Mouse (Mus musculus) naive thymus-derived CD4-positive, alpha-beta T cell, adult 2 months (primary cell): Measurements from ENCODE around the gene Lypd3.
"Not testable (repeated sequence)": the region's sequence is repeated elsewhere in the genome, so short reads cannot be mapped to it uniquely, and the experiment has no call there.

Source experiments
- DNase-seq: peaks from one replicate; pipeline ENCODE4 v3.0.0-alpha.2; 2011; ENCODE audit warnings: low read depth

Lypd3 gene

DNA sequence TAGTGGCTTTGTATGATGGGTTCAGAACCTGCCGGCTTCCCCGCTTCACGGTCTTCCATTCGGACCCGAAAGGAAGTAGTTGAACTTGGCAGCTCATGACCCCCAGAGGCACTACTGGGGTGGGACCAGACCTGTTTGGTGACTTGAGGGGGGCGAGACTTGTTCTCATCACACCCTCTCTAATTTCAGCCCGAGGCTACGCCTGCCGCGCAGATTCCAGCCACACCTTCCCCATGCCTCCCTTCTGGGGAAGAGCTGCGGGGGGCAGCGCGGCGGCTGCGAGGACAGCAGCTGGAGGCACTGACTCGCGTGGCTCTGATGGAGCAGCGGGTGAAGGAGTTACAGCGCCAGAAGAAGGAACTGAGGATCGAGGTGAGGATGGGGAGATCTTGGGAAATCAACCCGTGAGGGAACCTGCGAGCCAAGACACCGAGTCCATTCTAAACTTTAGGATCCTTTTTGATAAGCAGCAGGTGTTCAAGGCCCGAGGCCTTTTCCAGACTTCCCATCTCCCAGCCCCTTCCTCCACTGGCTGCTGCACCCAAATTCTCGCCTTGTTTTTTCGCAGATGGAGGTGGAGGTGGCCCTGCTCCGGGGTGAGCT lies 23.9 kb upstream of the Lypd3 start:
- DNase-seq: no peak

DNA sequence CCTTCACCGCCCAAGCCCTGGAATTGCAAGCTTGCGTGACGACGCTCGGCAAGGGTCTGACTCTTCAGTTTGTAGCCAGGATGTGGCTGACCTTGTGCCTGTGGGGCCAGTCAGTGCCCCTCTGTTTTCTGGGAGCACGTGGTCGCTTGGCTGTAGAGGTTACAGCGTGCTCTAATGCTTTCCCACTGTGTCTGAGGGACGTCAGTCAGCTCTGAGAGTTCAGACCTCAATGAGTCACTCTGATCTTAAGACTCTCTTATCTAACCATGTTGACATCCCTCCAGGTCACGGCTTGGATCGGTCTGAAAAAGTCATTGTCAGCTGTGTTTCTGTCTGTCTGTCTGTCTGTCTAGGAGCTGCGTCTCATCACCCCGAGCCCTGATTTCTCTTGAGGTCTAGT lies 21.5 kb upstream of the Lypd3 start:
- no peak for DNase-seq

DNA sequence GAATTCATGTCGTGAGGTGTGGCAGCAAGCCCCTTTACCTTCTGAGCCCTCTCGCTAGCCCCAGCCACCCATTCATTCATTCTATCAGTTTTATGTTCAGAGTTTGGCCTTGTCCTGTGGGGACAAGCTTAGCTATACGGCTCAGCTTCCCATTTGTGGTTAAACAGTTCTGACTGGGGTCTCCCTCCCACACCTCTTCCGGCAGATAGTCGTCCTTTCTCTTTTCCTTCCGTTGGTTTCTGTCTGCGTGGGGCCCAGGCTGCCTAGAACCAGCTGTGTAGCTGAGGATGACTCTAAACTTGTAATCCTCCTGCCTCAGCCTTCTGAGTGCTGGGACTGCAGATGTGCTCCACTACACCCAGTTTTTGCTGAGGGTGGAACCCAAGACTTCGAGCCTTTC lies 18.6 kb upstream of the Lypd3 start:
- DNase-seq: no peak

DNA sequence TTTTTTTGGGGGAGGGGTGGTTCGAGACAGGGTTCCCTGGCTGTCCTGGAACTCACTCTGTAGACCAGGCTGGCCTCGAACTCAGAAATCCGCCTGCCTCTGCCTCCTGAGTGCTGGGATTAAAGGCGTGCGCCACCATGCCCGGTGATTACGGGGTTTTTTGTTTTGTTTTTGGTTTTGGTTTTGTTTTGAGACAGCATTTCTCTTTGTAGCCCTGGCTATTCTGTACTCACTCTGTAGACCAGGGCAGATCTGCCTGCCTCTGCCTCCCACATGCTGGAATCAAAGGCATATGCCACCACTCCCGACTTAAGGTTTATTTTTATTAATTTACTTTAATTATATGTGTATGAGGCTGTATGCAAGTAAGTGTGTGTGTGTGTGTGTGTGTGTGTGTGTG lies 18.0 kb upstream of the Lypd3 start:
- not testable (repeated sequence) for DNase-seq

DNA sequence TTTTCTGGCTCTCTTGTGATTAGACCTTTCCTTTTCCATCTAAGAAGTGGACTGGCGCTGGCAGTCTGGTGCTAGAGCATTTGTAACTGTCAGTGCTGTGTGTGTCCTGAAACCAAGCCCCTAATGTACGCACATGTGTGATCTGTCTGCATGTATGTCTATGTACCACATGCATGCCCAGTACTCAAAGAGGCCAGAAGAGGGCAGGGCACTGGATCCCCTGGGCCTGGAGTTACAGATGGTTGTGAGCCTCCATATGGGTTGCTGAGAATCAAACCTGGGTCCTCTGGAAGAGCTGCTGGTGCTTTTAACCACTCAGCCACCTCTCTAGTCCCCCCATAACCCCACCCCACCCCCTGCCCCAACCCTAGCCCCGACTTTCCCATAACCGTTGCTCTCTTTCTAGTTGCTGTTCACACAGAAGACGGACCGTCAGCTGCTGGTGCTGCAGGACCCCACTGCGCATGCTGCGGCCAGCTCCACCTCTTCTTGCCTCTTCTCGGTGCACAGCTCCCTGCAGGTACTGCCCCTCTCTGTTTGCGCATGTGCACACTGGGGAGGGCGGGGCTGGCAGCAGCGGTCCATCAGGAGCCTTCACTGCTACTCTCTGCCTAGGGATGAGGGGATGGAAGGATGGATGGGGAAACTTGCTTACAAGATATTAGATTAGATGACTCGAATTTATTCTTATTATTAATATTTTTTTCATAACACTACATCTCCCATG lies 16.5 kb upstream of the Lypd3 start:
- no peak for DNase-seq

DNA sequence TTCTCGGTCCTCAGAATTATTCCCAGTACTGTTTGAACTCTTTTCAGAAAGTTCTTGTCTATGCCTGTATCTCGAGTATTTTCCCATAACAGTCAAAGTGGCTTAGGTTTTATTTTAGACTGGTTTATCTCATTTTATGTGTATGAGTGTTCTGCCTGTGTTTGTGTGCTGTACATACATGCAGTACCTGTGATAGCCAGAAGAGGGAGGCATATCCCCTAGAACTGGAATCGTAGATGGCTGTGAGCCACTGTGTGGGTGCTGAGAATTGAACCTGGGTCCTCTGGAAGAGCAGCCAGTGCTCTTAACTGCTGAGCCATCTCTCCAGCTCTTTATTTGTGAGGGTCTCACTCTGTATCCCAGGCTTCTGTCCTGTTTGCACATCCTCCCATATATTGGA lies 15.2 kb upstream of the Lypd3 start:
- DNase-seq: no peak

DNA sequence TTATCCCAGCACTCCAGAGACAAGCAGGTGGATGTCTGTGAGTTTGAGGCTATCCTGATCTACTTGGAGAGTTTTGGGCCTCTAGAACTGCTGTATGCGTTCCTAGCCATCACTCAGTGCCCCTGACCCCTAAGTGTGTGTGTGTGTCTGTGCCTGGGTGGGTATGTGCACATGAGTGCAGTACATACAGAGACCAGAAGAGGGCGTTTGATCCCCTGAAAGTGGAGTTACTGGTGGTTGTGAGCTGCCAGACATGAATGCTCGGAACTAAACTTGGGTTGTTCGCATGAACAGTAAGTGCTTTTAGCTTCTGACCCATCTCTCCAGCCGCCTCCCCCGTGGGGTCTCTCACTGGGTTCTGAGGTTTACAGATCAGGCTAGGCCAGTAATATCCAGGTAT lies 13.4 kb upstream of the Lypd3 start:
- no peak for DNase-seq

DNA sequence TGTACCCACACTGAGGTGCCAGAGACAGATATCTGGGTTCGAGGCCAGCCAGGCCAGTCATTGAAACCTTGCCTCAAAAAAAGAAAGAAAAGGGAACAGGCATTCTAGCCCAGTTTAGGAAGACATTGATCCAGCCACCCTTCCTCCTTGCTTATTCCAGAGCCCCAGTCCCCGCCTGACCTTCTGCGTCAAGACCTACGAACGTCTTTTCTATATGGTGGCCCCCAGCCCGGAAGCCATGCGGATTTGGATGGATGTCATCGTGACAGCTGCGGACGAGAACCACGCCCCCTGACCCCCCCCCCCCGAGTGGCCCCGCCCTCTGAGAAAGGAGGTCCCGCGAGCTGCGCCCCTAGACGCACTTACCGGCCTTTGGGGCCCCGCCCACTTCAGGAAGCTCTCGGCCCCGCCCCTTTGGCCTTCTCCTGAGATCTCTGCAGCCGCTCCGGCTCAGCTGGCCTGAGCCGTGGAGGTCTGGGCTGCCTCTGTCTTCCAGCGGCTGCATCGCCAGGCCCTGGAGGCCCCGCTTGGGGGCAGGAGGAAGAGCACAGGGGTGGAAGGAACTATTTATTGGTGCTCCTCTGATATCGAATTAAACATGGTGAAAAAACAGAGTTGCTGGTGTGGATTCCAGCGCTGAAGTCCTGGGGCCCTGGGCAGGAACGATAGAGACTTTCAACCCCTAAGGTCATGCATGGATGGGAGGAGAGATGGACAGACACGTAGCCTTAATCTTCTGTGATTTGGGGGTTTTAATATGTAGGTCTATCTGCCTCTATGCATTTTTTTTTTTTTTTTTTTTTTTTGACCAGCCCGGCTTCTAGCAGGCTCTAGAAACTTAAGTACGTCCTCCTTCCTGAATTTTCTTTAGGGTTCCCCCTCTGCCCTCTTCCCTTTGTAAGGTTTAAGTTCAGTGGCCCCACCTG lies 7.4 kb upstream of the Lypd3 start:
- DNase-seq: peak; percentile 75

DNA sequence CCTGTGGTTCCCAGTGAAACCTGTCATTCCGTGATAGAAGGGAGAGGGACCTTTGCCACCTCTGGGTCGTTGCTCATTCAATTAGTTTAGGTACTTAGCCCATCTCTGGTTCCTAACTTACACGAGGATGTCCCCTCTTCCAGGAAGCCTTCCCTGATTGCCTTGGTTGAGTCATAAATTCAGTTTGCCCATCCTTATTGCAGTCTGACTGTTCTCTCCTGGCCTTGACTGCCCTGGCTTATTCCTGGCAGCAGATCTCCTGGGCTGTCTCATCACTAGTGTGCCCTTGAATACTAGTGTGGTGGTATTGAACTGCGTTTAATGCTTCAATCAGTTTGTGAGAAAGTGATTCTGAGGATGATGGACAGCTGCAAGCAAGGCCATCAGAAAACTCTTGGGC lies 6.7 kb upstream of the Lypd3 start:
- DNase-seq: no peak

DNA sequence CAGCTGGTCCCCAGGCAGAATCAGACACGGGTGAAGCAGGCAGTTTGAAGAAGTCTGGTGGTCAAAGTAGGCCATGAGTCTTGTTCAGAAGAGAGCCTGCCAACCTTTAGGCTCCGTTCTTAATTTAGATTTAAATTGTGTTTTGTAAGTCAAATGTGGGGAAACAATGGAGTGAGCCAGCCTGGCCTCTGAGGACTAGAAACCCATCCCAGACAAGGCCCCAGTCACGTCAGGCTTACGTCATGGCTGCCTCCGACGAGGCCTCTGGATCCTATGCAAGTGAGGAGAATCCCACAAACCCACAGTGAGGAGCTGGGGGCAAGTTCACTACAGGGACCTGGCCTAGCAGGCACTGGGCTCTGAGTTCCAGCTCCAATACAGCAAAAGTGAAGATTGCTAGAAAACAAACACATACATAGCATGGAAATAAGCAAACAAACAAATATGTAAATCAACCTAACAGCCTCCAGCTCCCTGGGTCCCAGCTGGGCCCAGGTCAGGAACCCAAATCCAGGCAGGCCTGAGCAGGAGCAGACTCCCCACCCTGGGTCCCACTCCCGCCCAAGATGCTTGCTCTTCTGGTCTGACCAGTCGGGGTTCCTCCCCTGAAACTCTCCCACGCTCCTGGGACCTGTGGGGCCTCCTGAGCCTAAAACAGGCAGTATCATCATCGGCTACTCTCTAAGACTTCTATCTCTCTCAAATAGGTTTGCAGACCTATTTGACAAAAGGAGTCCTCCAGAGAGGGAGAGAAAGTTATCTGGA lies 6.1 kb upstream of the Lypd3 start:
- DNase-seq: no peak

DNA sequence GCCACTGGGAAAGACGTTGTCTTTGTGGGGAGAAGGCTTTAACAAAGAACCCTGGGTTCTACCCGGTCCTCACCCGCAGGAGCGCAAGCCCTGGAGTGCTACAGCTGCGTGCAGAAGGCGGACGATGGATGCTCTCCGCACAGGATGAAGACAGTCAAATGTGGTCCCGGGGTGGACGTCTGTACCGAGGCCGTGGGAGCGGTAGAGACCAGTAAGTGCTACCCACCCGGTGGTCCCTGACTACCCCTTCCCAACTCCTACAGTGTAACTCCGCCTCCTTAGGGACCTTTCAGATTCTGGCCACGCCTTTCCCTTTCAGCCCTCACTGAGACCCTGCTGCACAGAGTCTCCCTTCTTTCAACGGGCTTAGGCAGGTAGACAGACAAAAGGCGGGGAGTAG lies 696 bp downstream of the Lypd3 start:
- no peak for DNase-seq

DNA sequence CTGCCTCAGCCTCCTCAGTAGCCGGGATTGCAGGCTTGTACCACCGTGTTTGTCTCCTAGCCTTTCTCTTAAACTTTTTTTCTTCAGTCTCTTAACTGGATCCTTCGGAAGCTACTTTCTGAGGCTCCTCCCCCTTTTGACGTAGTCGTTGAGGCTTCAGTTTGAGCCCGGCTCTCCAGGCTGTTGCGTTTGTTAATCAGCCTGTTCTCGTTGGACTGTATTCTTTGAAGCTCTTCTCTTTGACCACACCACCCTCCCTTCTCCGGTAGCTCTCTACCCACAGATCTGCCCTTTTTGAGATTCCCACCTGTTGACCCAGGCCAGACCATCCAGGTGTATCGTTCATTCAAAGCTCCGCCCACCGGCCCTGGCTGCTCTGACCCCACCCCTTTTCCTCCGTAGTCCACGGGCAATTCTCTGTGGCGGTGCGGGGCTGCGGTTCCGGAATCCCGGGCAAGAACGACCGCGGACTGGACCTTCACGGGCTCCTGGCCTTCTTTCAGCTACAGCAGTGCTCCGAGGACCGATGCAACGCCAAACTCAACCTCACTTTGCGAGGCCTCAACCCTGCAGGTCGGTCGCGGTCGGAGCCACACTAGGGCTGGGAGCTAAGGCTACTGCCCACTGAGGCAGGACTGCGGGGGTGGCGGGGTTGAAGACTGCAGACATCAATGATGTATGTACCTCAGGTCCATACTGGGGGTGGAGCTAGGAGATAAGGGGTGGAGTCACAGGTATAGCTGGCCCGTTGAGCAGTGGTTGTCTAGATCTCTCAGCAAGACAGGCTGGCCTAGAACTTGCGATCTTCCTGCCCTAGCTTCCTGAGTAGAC lies 1.9 kb downstream of the Lypd3 start:
- peak; percentile 75 for DNase-seq

DNA sequence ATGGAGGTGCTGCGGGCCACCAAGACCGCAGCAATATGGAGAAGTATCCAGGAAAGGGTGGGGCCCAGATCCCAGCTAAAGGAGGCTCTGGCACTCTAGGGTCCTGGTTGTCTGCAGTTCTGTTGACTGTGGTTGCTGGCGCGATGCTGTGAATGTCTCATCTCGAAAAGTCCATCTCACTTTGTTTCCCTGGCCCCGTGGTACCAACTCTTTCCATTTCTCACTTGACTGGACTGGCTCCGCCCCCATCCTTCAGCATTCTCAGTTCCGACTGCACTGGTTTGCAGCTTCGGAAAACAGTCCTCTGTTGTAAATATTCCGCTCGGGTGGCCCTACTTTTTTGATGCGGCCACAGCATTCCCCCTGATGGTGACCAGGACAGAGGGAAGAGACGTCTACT lies 4.1 kb downstream of the Lypd3 start:
- DNase-seq: no peak

DNA sequence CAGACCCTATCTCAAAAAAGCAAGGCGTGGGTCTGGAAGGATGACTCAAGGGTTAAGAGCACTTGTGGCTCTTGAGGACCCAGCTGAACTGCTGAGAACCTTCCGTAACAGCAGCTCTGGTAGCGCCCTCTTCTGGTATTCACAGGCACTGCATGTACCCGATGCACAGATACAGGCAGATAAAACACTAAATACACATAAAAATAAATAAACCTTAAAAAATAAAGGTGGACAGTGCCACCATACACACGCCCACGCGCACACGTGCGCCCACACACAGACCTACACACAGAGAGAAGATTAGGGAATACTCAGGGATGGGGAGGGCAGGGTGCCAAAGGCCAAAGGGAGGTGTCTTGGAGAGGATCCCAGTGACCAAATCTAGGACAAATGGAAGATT lies 6.1 kb downstream of the Lypd3 start:
- DNase-seq: peak; percentile 85

DNA sequence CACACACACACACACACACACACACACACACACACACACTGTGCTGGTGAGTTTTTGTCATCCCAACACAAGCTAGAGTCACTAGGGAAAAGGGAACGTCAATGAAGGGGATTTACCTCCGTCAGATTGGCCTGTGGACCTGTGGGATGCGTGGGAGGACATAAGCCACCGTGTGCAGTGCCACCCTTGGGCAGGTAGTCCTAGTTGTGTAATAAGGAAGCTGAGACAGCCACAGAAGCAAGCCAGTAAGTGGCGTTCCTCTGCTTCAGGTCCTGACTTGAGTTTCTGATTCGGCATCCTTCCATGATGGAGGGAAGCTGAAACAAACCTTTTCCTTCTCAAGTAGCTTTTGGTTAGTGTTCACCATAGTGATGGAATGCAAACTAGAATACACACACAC lies 8.1 kb downstream of the Lypd3 start:
- no peak for DNase-seq

DNA sequence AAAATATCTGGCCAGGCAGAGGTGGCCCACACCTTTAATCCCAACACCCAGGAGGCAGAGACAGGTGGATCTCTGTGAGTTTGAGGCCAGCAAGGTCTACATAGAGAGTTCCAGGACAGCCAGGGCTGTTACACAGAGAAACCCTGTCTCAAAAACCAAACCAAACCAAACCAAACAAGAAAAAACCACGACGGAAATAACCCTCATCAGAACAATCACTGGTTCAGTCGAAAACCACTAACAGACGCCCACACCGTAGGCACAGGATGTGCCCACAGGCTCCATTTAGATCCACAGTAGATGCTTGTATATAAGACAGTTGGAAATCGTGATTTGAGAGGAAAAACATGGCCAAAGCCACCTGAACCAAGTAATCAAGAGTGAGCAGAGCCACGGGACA lies 8.6 kb downstream of the Lypd3 start:
- peak; percentile 86 for DNase-seq

DNA sequence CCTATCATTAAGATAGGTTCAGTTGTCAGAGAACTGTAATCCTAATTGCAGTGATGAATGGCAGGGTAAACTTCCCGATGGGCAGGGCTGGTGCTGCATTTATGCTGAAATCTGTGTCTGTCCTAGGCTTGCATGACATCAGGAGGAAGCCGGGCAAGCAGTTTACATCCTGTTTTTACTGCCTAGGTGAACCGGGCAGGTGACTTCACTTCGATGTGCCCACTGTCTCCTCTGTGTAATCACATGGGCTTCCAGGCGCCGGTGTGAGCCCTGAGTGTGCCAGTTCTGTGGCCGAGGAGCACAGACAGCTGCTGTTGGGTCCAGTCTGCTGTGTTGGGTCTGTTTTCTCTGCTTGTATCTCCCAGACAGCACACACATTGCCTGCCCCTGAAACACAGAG lies 10.1 kb downstream of the Lypd3 start:
- DNase-seq: peak; percentile 68

DNA sequence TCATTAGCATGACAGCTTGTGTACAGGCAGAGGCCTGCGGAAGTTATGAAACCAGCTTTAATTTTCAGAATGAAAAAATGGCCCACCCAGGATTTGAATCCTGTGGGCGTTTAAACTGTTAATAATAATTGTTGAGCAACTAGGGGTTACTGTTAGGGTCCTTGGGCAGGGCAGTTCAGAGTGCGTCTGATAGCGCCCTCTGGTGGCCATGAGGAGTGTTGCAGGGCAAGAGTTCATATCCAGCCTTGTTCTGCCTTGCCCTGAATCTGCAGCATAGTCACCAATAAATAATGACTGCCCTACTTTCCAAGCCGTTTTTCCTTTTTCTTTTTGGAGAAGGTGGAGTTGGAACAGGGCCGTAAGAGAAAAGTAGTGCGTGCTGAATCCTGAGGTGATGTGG lies 17.3 kb downstream of the Lypd3 start:
- peak; percentile 86 for DNase-seq

DNA sequence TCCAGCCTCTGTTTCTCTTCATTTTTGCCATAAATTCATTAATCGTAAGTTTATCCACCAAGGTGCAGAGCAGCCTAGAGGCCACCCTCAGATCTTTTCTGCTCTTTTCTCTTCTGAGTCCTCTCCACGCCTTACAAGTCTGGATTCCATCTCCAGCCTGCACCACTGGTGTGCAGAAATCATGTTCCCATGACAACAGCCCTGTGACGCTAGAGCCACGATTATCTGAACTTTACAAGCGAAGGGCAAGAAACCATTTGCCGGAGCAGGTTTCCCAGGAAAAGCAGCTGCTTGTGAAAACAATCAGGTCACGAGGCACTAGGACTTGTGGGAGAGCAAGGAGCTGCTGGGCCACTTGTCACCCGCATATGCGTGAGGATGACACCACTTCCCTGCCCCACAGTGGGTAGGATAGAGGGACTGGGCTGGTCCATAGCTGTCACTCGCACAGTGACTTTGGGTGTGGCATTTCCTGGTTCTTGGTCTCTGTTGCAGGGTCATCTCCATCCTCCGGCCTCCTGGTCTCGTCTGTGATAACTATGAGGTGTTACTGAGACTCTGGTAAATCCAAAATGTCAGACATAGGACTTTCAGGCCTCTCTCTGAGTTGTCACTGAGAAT lies 23.5 kb downstream of the Lypd3 start:
- no peak for DNase-seq

DNA sequence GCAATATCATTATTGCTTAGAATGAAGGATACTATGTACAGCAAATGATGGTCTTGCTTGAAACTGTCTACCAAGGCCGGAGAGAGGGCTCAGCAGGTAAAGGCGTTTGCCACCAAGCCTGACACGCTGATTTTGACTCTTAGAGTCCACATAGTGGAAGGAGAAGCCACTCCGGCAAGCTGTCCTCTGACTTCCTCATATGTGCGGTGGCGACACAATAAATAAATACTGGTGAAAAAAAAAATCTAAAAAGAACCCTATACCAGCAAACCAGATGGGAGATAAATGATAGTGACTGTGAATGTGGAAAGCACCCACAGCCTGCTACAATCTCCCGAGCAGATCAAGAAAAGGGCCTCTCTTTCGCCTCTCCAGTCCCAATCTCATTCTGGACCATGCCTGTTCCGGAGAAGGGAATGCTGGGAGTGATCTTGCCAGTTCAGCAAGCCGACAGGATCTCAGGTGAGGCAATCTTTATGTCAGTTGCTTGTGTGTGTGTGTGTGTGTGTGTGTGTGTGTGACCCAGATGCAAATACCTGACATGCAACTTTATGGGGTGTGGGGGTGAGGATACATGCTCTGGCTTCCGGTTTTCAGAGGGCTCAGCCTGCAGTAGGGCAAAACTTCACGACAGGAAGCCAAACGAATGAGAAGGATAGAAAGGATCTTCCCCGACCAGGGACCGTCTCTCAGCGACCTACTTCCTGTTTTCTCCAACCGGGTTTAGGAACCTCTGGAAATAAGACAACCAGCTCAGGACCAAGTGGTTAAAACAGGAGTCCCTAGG lies 25.0 kb downstream of the Lypd3 start:
- DNase-seq: peak; percentile 71
